ENCODE assay signal across 30 mouse cellular contexts in genomic region chr2:58748296-58748695, GRCm38 (mm10).
DNase-seq lines count a peak whose midpoint lies in the region; ATAC-seq and TF ChIP-seq lines count a peak whose summit lies in the region.
"Had no signal": no experiment of that assay in that cellular context is flagged by ENCODE, and none has a peak within 500 bp of the region (broad histone marks: within the 10 kb centered on the region; RNA-seq: fewer than 3 reads in every experiment).

No protein-coding gene starts in this region.

- 56% methylated on average over 5 of the region's 5 CpGs for WGBS in kidney, adult 2 months
- 66% methylated on average over 5 of the region's 5 CpGs for WGBS in kidney, postnatal 0 days
- WGBS in liver, embryonic 15.5 days (ENCODE audit: insufficient replicate concordance), result 54% methylated on average over 5 of the region's 5 CpGs
- WGBS in neural tube, embryonic 15.5 days, result 92% methylated on average over 5 of the region's 5 CpGs

- H3K4me1 ChIP-seq in kidney, adult 2 months (ENCODE audit: control insufficient read depth, insufficient read depth, low read length), result peaks cover 9% of the 10 kb centered on the region; the same call in 1 of the 2 replicates
- H3K4me1 ChIP-seq in kidney, postnatal 0 days (replicated peaks; ENCODE audit: insufficient read depth, low read length), result no peaks in the 10 kb centered on the region
- 0 out of 2 replicates have a peak, but pooled peaks cover 2% of the 10 kb centered on the region for H3K4me1 ChIP-seq in liver, embryonic 15.5 days (replicated peaks)
- H3K4me1 ChIP-seq in neural tube, embryonic 15.5 days, result no peaks in the 10 kb centered on the region
- H3K4me1 ChIP-seq: forebrain, embryonic 13.5 days; heart, embryonic 10.5 days had no signal

- ATAC-seq in kidney, postnatal 0 days (replicated peaks; ENCODE audit: low FRiP score, low read depth), result no peak
- ATAC-seq in liver, embryonic 15.5 days (ENCODE audit: insufficient read depth), result no peak
- ATAC-seq in neural tube, embryonic 15.5 days (ENCODE audit: low FRiP score), result no peak
- ATAC-seq: activated CD4-positive, CD25-positive, alpha-beta regulatory T cell, adult 4 months; forebrain, embryonic 13.5 days; forebrain, embryonic 16.5 days had no signal

- H3K4me2 ChIP-seq in kidney, postnatal 0 days (ENCODE audit: low read length), result no peak overlapping the region
- no peak overlapping the region for H3K4me2 ChIP-seq in liver, embryonic 15.5 days
- H3K4me2 ChIP-seq in neural tube, embryonic 15.5 days, result no peak overlapping the region
- H3K4me2 ChIP-seq: forebrain, embryonic 13.5 days; heart, embryonic 13.5 days; hindbrain, embryonic 14.5 days had no signal

- H3K27ac ChIP-seq in kidney, adult 2 months (ENCODE audit: insufficient read depth, low read depth, low read length), result peak overlapping the region; percentile 97
- peak overlapping the region; percentile 79 for H3K27ac ChIP-seq in kidney, postnatal 0 days
- H3K27ac ChIP-seq in liver, embryonic 15.5 days (replicated peaks), result peak overlapping the region; percentile 51
- no peak overlapping the region for H3K27ac ChIP-seq in neural tube, embryonic 15.5 days (replicated peaks)
- H3K27ac ChIP-seq: forebrain, embryonic 10.5 days; forebrain, embryonic 13.5 days; heart, adult 2 months; heart, embryonic 10.5 days; heart, embryonic 13.5 days; hindbrain, embryonic 14.5 days had no signal

- H3K9ac ChIP-seq in kidney, postnatal 0 days (ENCODE audit: low read depth, low read length), result no peak overlapping the region
- H3K9ac ChIP-seq in liver, embryonic 15.5 days, result no peak overlapping the region
- H3K9ac ChIP-seq in neural tube, embryonic 15.5 days (replicated peaks), result no peak overlapping the region
- H3K9ac ChIP-seq: forebrain, embryonic 13.5 days; heart, embryonic 13.5 days; hindbrain, embryonic 14.5 days had no signal

- no peak overlapping the region for H3K4me3 ChIP-seq in kidney, adult 2 months (ENCODE audit: insufficient read depth, low read depth, low read length)
- H3K4me3 ChIP-seq in kidney, postnatal 0 days (replicated peaks; ENCODE audit: low read depth, low read length), result no peak overlapping the region
- no peak overlapping the region for H3K4me3 ChIP-seq in liver, embryonic 15.5 days (replicated peaks)
- no peak overlapping the region for H3K4me3 ChIP-seq in neural tube, embryonic 15.5 days (replicated peaks)
- H3K4me3 ChIP-seq: forebrain, embryonic 10.5 days; forebrain, embryonic 13.5 days; heart, adult 2 months; heart, embryonic 10.5 days; heart, embryonic 13.5 days had no signal

- H3K36me3 ChIP-seq in kidney, adult 2 months (ENCODE audit: control insufficient read depth, insufficient read depth, low read length), result no peaks in the 10 kb centered on the region
- no peaks in the 10 kb centered on the region for H3K36me3 ChIP-seq in kidney, postnatal 0 days (ENCODE audit: insufficient read depth, low read length)
- H3K36me3 ChIP-seq in liver, embryonic 15.5 days (replicated peaks), result no peaks in the 10 kb centered on the region
- no peaks in the 10 kb centered on the region for H3K36me3 ChIP-seq in neural tube, embryonic 15.5 days
- H3K36me3 ChIP-seq: forebrain, embryonic 10.5 days; G1E; heart, embryonic 10.5 days; heart, embryonic 13.5 days had no signal

- no peaks in the 10 kb centered on the region for H3K27me3 ChIP-seq in kidney, adult 2 months (replicated peaks; ENCODE audit: control insufficient read depth, insufficient read depth, low read length)
- H3K27me3 ChIP-seq in kidney, postnatal 0 days (ENCODE audit: insufficient read depth, low read length), result no peaks in the 10 kb centered on the region
- H3K27me3 ChIP-seq in liver, embryonic 15.5 days, result no peaks in the 10 kb centered on the region
- H3K27me3 ChIP-seq in neural tube, embryonic 15.5 days (replicated peaks), result no peaks in the 10 kb centered on the region
- H3K27me3 ChIP-seq: CH12.LX; forebrain, embryonic 13.5 days; heart, embryonic 13.5 days; Patski had no signal

- no peaks in the 10 kb centered on the region for H3K9me3 ChIP-seq in kidney, postnatal 0 days (replicated peaks; ENCODE audit: low read length)
- H3K9me3 ChIP-seq in liver, embryonic 15.5 days (replicated peaks), result no peaks in the 10 kb centered on the region
- no peaks in the 10 kb centered on the region for H3K9me3 ChIP-seq in neural tube, embryonic 15.5 days (replicated peaks)
- H3K9me3 ChIP-seq: forebrain, embryonic 10.5 days; forebrain, embryonic 13.5 days; heart, embryonic 10.5 days; heart, embryonic 13.5 days had no signal

- no peak for DNase-seq in kidney, adult 2 months
- no peak for DNase-seq in kidney, adult 11 months
- no peak for DNase-seq in kidney, postnatal 0 days (ENCODE audit: low spot score)
- no peak for DNase-seq in kidney, postnatal 14 days
- DNase-seq in liver (no peak), ZHBTc4 (ENCODE audit: low read depth, low spot score) (peak; percentile 10)
- DNase-seq: adrenal gland, adult 8-10 months; adrenal gland, postnatal 25 days; B cell, adult 2 months; cerebellum, adult 11-12 months; cerebellum, adult 8-10 months; cerebellum, postnatal 10 days; cerebellum, postnatal 36 days; gastrocnemius, postnatal 10 days; gastrocnemius, postnatal 36 days; heart, adult 2 months; heart, postnatal 14 days; heart, postnatal 4 days had no signal

- no peak for TF ChIP-seq POLR2A in kidney, adult 2 months (IDR thresholded peaks at IDR 0.05; ENCODE audit: low read depth, low read length)

- TF ChIP-seq CTCF in kidney, adult 2 months (conservative IDR thresholded peaks at IDR 0.05; ENCODE audit: insufficient read depth, insufficient read length, low read depth, low read length), result no peak
- TF ChIP-seq CTCF in kidney, postnatal 0 days (IDR thresholded peaks at IDR 0.05; ENCODE audit: low read depth), result no peak
